Mouse (Mus musculus): Measurements from ENCODE around the gene Fgd3.

DNA sequence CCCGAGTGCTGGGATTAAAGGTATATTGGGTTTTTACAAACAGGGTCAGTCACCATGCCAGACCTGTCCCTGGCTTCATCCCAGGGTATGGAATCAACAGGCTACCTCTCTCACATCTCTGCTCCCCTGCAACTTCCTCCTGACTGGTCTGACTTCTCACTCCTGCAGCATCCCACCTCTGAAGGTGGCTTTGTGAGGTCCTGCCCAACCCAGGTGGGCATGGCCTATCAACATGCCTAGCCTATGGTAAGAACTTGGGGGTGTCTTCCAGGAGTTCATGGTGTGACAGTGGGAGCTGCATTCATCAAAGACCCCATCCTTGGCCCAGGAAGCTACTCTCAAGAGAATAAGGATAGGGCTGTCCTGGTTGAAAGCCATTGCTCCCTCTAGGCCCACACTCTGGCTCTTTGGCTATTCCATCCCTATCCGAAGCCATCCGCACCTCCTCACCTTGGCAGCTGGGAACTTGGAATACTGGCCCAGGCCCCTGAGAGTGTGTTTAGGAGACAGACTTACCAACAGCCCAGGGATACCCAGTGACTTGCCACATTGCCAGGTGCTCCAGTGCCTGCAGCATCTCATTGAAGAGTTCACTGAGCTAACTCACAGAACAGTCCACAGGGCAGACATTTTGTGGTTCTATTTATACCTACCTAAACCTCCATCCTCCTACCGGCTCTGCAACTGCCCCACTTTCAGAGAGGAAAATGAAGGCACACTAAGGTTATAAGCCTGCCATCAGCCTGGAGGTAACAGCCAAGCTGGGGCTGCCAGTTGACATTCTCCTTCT is 107.2 kb downstream of the Fgd3 start:
- TF ChIP-seq CTCF (IDR thresholded peaks at IDR 0.05; ENCODE audit: low read depth), result no peak
- no peak for TF ChIP-seq EP300 (optimal IDR thresholded peaks at IDR 0.05)
